Mouse (Mus musculus) MEL (cell line): ENCODE measurements around the gene Oscar. TPM values are rescaled to one million over a fixed set of nuclear protein-coding genes. Genes with fewer than 3 reads are reported as not detected.
A peak's percentile ranks its signal among the peaks of the same experiment; 100 is the strongest.

ENCODE experiments used
- DNase-seq: peaks from one replicate; pipeline ENCODE4 v3.0.0; 2011; ENCODE audit warnings: low read depth, low spot score
- H3K27ac ChIP-seq: 2 replicates; pipeline ENCODE4 v1.5.1; 2012; ENCODE audit warnings: low read depth, mild to moderate bottlenecking, control low read depth, low read length, moderate library complexity; ENCODE audit not compliant: control insufficient read depth
- H3K27me3 ChIP-seq, 2 experiments: fragments of 150-350 bp in 1 of 2; sonication (generic) in 1 of 2; 2 replicates each; pipeline ENCODE4 v1.6.1; 2012; ENCODE audit warnings: low read length in 2 of 2, mild to moderate bottlenecking in 2 of 2, improper control_type of control experiment in 1 of 2, moderate library complexity in 1 of 2; ENCODE audit not compliant: insufficient read depth in 2 of 2, control insufficient read depth in 1 of 2
- H3K36me3 ChIP-seq, 2 experiments: 2 replicates each; pipeline ENCODE4 v1.6.1; 2012 to 2014; ENCODE audit warnings: low read length in 2 of 2, improper control_type of control experiment in 1 of 2, inconsistent platforms in 1 of 2, mild to moderate bottlenecking in 1 of 2; ENCODE audit not compliant: insufficient read depth in 2 of 2, control insufficient read depth in 1 of 2
- H3K4me1 ChIP-seq, 2 experiments: fragments of 150-350 bp in 1 of 2; sonication (generic) in 1 of 2; 2 replicates each; pipeline ENCODE4 v1.6.1; 2012; ENCODE audit warnings: low read length in 2 of 2, improper control_type of control experiment in 1 of 2, mild to moderate bottlenecking in 1 of 2; ENCODE audit not compliant: insufficient read depth in 2 of 2, control insufficient read depth in 1 of 2
- H3K4me3 ChIP-seq, 2 experiments: fragments of 150-350 bp in 1 of 2; sonication (generic) in 1 of 2; 2 replicates each; pipeline ENCODE4 v1.5.1; 2012; ENCODE audit warnings: low read depth in 2 of 2, low read length in 2 of 2, mild to moderate bottlenecking in 2 of 2, moderate library complexity in 2 of 2, control low read depth in 1 of 2, improper control_type of control experiment in 1 of 2; ENCODE audit not compliant: control insufficient read depth in 1 of 2, insufficient read depth in 1 of 2
- H3K79me2 ChIP-seq: 2 replicates; pipeline ENCODE4 v1.6.1; 2012; ENCODE audit warnings: mild to moderate bottlenecking, low read length, moderate library complexity; ENCODE audit not compliant: control insufficient read depth, poor library complexity, insufficient read depth
- H3K9ac ChIP-seq: 2 replicates; pipeline ENCODE4 v1.6.1; 2012; ENCODE audit warnings: low read depth, mild to moderate bottlenecking, control low read depth, low read length, moderate library complexity; ENCODE audit not compliant: control insufficient read depth, poor library complexity, severe bottlenecking
- H3K9me3 ChIP-seq: fragments of 150-350 bp; sonication (generic); replicated peaks from 2 replicates; pipeline ENCODE4 v1.6.1; 2012; ENCODE audit warnings: mild to moderate bottlenecking, low read length, improper control_type of control experiment, moderate library complexity; ENCODE audit not compliant: insufficient read depth
- EP300 ChIP-seq, 2 experiments: IDR thresholded peaks; 2 replicates each; pipeline ENCODE4 v1.6.1; 2011; ENCODE audit warnings: improper control_type of control experiment in 2 of 2, low read length in 2 of 2, low read depth in 1 of 2, mild to moderate bottlenecking in 1 of 2
- GABPA ChIP-seq: IDR thresholded peaks from 2 replicates; pipeline ENCODE4 v1.6.1; 2012; ENCODE audit warnings: low read depth, mild to moderate bottlenecking, inconsistent platforms, low read length, improper control_type of control experiment, moderate library complexity
- GATA1 ChIP-seq: IDR thresholded peaks from 2 replicates; pipeline ENCODE4 v1.6.1; 2011; ENCODE audit warnings: low read depth, low read length, improper control_type of control experiment
- KAT2A ChIP-seq: conservative IDR thresholded peaks from 2 replicates; pipeline ENCODE4 v1.6.1; 2012; ENCODE audit warnings: low read depth, low read length, improper control_type of control experiment, inconsistent platforms
- MAX ChIP-seq: IDR thresholded peaks from 2 replicates; pipeline ENCODE4 v1.6.1; 2011; ENCODE audit warnings: low read length, improper control_type of control experiment
- MEF2A ChIP-seq: IDR thresholded peaks from 2 replicates; pipeline ENCODE4 v1.6.1; 2014; ENCODE audit warnings: low read depth, mild to moderate bottlenecking, inconsistent platforms, low read length, improper control_type of control experiment; ENCODE audit not compliant: poor library complexity, insufficient replicate concordance, severe bottlenecking; ENCODE audit errors: extremely low read depth
- MXI1 ChIP-seq: IDR thresholded peaks from 2 replicates; pipeline ENCODE4 v1.6.1; 2011; ENCODE audit warnings: mild to moderate bottlenecking, low read depth, low read length, improper control_type of control experiment
- MYC ChIP-seq: IDR thresholded peaks from 2 replicates; pipeline ENCODE4 v1.6.1; 2011; ENCODE audit warnings: low read depth, mild to moderate bottlenecking, low read length, improper control_type of control experiment, moderate library complexity
- NELFE ChIP-seq: IDR thresholded peaks from 2 replicates; pipeline ENCODE4 v1.6.1; 2011; ENCODE audit warnings: low read depth, low read length, improper control_type of control experiment
- POLR2A ChIP-seq, 2 experiments: IDR thresholded peaks; 2 replicates each; pipeline ENCODE4 v1.6.1; 2011 to 2012; ENCODE audit warnings: low read length in 2 of 2, mild to moderate bottlenecking in 2 of 2, control low read depth in 1 of 2, improper control_type of control experiment in 1 of 2, low read depth in 1 of 2, moderate library complexity in 1 of 2; ENCODE audit not compliant: control insufficient read depth in 1 of 2, insufficient read depth in 1 of 2, poor library complexity in 1 of 2
- RAD21 ChIP-seq: IDR thresholded peaks from 2 replicates; pipeline ENCODE4 v1.6.1; 2011; ENCODE audit warnings: mild to moderate bottlenecking, low read depth, low read length, improper control_type of control experiment
- SIN3A ChIP-seq: IDR thresholded peaks from 2 replicates; pipeline ENCODE4 v1.6.1; 2012; ENCODE audit warnings: low read length, improper control_type of control experiment, inconsistent platforms
- SMC3 ChIP-seq: IDR thresholded peaks from 2 replicates; pipeline ENCODE4 v1.6.1; 2011; ENCODE audit warnings: low read depth, low read length, improper control_type of control experiment
- TAL1 ChIP-seq: IDR thresholded peaks from 2 replicates; pipeline ENCODE4 v1.6.1; 2012; ENCODE audit warnings: mild to moderate bottlenecking, inconsistent platforms, low read length, moderate library complexity, mixed read lengths
- ZC3H11A ChIP-seq: IDR thresholded peaks from 2 replicates; pipeline ENCODE4 v1.6.1; 2012; ENCODE audit warnings: low read depth, mild to moderate bottlenecking, inconsistent platforms, low read length, improper control_type of control experiment
- ZMIZ1 ChIP-seq: IDR thresholded peaks from 2 replicates; pipeline ENCODE4 v1.6.1; 2012; ENCODE audit warnings: low read depth, mild to moderate bottlenecking, inconsistent platforms, low read length, improper control_type of control experiment, moderate library complexity
- polyA plus RNA-seq, 2 experiments: library from polyadenylated mRNA; stranded (reverse) in 1 of 2; unstranded in 1 of 2; fragments of >175 nt in 1 of 2; fragments of >200 nt in 1 of 2; gene quantifications; 2 replicates each; pipeline versions ENCODE4 v1.2.1 to v1.2.4; 2012; ENCODE audit warnings: low replicate concordance in 2 of 2, low read depth in 1 of 2; ENCODE audit not compliant: insufficient read length in 2 of 2, insufficient read depth in 1 of 2, missing spikeins in 1 of 2
- total RNA-seq: library from RNA; depleted of rRNA; stranded (reverse); fragments of 300-350 nt; gene quantifications from 2 replicates; pipeline ENCODE4 v1.2.3, GENCODE M21; 2012

Oscar gene
- total and polyA plus RNA-seq, 3 experiments, result not detected

- no peak for TF ChIP-seq POLR2A (IDR thresholded peaks at IDR 0.05; ENCODE audit: control insufficient read depth in 1 of 2, insufficient read depth in 1 of 2, low read depth in 1 of 2, low read length in 2 of 2, poor library complexity in 1 of 2)
- TF ChIP-seq MAX, result peak; percentile 58; the same call in 1 of the 2 replicates
- TF ChIP-seq GATA1, result peak; percentile 70
- TF ChIP-seq TAL1, result peak; percentile 57
- peak; percentile 94 for TF ChIP-seq MYC
Measured at GRCm38 (mm10) chr7:3616389-3617241, 658 bp upstream of the Oscar start (continued).

- no peaks in the 10 kb centered on the region for H3K9me3 ChIP-seq
- no peak overlapping the region for H3K27ac ChIP-seq
- H3K4me3 ChIP-seq, result no peak overlapping the region
- H3K79me2 ChIP-seq, result peaks cover 7% of the 10 kb centered on the region
- TF ChIP-seq SIN3A (0 out of 2 replicates have a peak, but pooled peaks have one; percentile 24), RAD21 (no peak), TAL1 (no peak), SMC3 (no peak), EP300 (IDR thresholded peaks at IDR 0.05; ENCODE audit: low read depth in 1 of 2, low read length in 2 of 2) (peak in 1 of 2 experiments; percentile 35; a peak in 1 of 4 replicates), MXI1 (no peak), MYC (peak; percentile 26; the same call in 1 of the 2 replicates)
- peaks cover 2 to 21% of the 10 kb centered on the region in 2 experiments for H3K4me1 ChIP-seq
- no peaks in the 10 kb centered on the region for H3K27me3 ChIP-seq
- H3K9ac ChIP-seq, result no peak overlapping the region
- H3K36me3 ChIP-seq, result peaks cover 0 to 9% of the 10 kb centered on the region in 2 experiments; a peak in 2 of 4 replicates
- DNase-seq, result peak; percentile 74
Measured at GRCm38 (mm10) chr7:3614021-3614420, 1.9 kb downstream of the Oscar start.

- no peaks in the 10 kb centered on the region; a peak in 1 of 4 replicates for H3K36me3 ChIP-seq
- no peak overlapping the region for H3K27ac ChIP-seq
- no peak overlapping the region for H3K9ac ChIP-seq
- H3K4me1 ChIP-seq, result peaks cover 2 to 9% of the 10 kb centered on the region in 2 experiments; a peak in 1 of 4 replicates
- no peaks in the 10 kb centered on the region for H3K27me3 ChIP-seq
- TF ChIP-seq KAT2A, result no peak
- TF ChIP-seq GABPA, result no peak
- no peak for TF ChIP-seq MEF2A
- TF ChIP-seq SMC3, result no peak
- no peak for TF ChIP-seq NELFE
- no peak for TF ChIP-seq ZC3H11A
- TF ChIP-seq ZMIZ1, result no peak
- H3K9me3 ChIP-seq, result no peaks in the 10 kb centered on the region
- no peaks in the 10 kb centered on the region for H3K79me2 ChIP-seq
- no peak for DNase-seq
- no peak overlapping the region for H3K4me3 ChIP-seq
Measured at GRCm38 (mm10) chr7:3611006-3611405, 5.0 kb downstream of the Oscar start.
